Mouse (Mus musculus): ENCODE data around the gene Gbp2b.
"Not testable (repeated sequence)": the region's sequence is repeated elsewhere in the genome, so short reads cannot be mapped to it uniquely, and the experiment has no call there.

The Gbp2b gene

GRCm38 (mm10) chr3:142594547-142594946, at the start of gene Gbp2b:
Gene Gbp2b (plus strand): TSS chr3:142594847.
- CTCF ChIA-PET = interaction anchor here (0.7 kb wide), 1 partner anchor 10 kb away, joined by 3 read pairs; no protein-coding TSS in a partner anchor

DNA sequence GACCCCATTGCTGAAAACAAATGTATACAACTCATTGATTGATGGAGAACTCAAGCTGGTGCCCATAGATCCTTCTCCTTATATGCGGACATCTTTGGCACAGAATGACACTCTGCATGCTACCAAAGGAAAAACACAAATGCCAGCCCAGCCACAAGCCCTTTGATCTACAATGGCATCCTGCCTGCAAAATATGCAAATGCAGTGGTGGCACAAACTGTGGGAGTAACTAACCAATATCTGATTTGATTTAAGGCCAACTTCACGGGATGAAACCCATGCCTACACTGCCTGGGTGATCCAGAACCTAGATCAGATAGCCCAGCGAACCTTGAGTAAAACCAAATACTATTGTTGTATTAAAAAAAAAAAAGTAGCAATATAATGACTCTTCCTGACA, 48.0 kb upstream of the Gbp2b start:
- CTCF ChIA-PET = no interaction called here

- CTCF ChIA-PET = interaction anchor here (0.5 kb wide), 1 partner anchor 60 kb away, joined by 3 read pairs; no protein-coding TSS in a partner anchor
These were observed 44.5 kb upstream of the Gbp2b start for GRCm38 (mm10) chr3:142550052-142550676.

DNA sequence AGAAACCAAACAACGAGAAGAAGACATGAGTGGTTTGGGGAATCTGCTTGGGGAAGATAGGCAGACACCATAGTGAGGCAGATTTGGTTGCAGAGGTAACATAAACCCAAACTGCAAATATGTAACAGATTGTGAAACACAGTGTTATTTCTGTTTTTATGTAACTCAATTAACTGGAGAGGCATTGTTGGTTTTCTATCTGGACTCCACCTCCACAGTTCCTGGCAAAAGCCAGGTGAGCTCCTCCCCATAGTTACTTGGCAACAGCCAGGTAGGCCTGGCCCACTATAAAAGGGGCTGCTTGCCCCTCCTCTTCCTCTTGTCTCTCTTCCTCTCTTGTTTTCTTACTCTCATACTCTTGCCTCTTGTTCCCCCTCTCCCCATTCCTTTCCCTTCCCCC, 40.0 kb upstream of the Gbp2b start:
- CTCF ChIA-PET = interaction anchor here (0.7 kb wide), 1 partner anchor 16 kb away, joined by 6 read pairs; no protein-coding TSS in a partner anchor

- CTCF ChIA-PET = no interaction called here
These were observed 39.0 kb upstream of the Gbp2b start for GRCm38 (mm10) chr3:142555623-142556022.

DNA sequence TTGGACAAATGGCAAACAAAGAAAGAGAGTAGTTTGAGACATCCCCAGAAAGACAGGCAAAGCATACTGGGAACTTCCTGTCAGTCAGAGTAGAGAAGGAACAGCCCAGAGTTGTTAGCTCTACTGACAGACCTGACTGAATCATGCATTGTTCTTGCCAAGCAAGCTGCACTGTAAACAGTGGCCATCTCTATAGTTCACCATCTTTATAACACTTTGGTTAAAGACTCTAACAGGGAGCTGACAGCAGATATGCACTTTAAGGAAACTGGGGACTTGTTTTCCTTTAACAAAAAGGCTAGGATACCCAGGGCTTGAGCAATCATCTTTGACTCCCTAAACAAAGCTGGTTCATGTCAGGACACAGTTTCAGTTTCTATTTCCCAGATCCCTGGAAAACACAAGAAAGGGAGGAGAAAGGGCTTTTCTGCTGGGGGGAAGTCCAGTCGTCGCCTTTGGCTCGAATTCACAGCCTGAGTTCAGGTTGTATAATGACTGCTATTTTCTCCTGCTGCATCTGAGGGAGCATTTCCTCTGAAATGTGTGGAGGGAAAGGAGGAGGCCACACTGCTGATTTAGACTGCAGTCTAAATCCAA, 34.9 kb upstream of the Gbp2b start, which contains the start of gene Gbp3:
TSS of gene Gbp3 (plus strand) at position 395 of the 597 bp plus-strand sequence.
- CTCF ChIA-PET = interaction anchor here (0.9 to 1.0 kb wide), 2 partner anchors 31 to 62 kb away, joined by 3 read pairs; no protein-coding TSS in a partner anchor

- CTCF ChIA-PET = interaction anchor here (0.7 to 1.0 kb wide), 4 partner anchors 30 to 187 kb away, joined by 3 to 5 read pairs (median 4); no protein-coding TSS in a partner anchor
These were observed 34.2 kb upstream of the Gbp2b start for GRCm38 (mm10) chr3:142560296-142560948.

GRCm38 (mm10) chr3:142561045-142561646, 33.5 kb upstream of the Gbp2b start:
- CTCF ChIA-PET = interaction anchor here (0.8 kb wide), 1 partner anchor 66 kb away, joined by 4 read pairs; no protein-coding TSS in a partner anchor

GRCm38 (mm10) chr3:142561666-142562065, 33.0 kb upstream of the Gbp2b start:
- CTCF ChIA-PET = no interaction called here

DNA sequence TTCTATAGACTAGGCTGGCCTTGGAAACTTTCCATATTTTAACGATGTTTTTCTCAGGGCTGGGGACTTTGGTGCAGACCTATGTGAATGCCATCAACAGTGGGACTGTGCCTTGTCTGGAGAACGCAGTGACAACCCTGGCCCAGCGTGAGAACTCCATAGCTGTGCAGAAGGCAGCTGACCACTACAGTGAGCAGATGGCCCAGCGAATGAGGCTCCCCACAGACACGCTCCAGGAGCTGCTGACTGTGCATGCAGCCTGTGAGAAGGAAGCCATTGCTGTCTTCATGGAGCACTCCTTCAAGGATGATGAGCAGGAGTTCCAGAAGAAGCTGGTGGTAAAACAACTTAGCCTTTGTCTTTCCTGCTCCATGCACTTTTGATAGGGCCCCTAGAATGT, 27.2 kb upstream of the Gbp2b start:
- CTCF ChIA-PET = not testable (repeated sequence)

DNA sequence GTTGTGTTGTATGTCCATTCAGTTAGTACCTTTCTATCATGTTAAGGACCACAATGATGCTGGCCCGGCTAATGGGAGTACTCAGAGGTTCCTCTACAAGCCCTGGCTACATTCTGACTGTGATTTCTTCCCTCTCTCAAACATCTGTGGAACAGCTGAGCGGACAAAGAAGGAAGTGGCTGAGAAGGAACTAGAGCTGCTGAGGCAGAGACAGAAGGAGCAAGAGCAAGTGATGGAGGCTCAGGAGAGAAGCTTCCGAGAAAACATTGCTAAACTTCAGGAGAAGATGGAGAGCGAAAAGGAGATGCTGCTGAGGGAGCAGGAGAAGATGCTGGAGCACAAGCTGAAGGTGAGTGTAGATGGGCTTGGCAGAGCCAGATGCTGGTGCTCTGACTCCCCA, 23.9 kb upstream of the Gbp2b start:
- CTCF ChIA-PET = interaction anchor here (0.5 to 0.6 kb wide), 2 partner anchors 18 to 23 kb away, joined by 3 to 4 read pairs; no protein-coding TSS in a partner anchor

DNA sequence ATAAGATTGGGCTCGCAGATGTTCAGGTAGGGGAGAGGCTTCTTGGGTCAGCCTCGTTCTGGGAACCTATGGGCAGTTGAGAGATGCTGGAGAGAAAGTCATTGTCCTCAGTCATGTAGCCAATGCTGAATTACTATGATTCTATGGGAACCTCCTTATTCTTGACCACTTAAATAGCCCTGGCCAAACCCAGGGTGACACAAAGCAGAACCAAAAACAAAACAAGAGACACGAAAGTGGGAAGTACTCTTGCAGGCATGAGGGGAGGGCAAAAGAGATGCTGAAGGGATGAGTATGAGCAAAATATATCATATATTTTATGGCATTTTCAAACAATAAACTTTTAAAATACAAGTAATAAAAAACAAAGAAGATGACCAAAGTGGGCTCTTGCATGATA, 17.5 kb upstream of the Gbp2b start:
- CTCF ChIA-PET = interaction anchor here (0.7 kb wide), 1 partner anchor 20 kb away, joined by 3 read pairs; no protein-coding TSS in a partner anchor

- CTCF ChIA-PET = interaction anchor here (0.6 kb wide), 1 partner anchor 81 kb away, joined by 7 read pairs; no protein-coding TSS in a partner anchor
These were observed 16.3 kb upstream of the Gbp2b start for GRCm38 (mm10) chr3:142578342-142578741.

DNA sequence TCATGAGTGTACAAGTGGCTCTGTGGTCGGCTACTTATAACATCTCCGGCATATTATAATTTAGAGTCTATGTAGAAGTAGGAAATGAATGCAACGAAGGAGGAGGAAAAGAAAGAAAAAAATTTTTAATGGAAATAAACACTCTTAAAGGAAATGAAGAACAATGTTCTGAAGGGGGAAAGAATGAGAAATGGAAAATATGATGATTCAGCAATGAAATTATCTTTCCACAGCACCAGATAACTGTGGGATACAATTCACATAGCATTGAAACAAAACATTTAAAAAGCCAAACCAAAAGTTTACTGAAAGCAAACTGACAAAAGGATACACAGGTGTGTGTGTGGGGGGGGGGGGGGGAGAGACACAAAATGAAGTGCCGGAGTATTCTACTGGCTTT, 11.6 kb upstream of the Gbp2b start:
- CTCF ChIA-PET = interaction anchor here (0.7 kb wide), 1 partner anchor 940 kb away, joined by 24 read pairs; no protein-coding TSS in a partner anchor

DNA sequence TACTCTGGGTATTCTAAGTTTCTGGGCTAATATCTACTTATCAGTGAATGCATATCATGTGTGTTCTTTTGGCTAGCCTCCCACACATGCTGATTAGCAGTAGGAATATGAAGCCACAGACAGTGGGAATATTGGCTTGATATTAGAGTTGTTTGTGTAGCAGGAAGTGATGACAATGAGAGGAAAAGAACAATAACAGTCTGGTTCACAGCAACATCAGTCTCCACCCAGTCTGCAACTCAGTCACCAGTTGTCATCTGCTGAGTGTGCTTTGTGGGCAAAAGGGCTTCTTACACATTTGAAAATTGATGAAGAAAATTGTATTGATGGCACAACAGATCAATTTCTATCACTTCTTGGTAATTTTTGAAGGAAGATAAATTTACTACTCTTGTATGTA, 7.3 kb upstream of the Gbp2b start:
- CTCF ChIA-PET = no interaction called here

GRCm38 (mm10) chr3:142588888-142589287, 5.8 kb upstream of the Gbp2b start:
- CTCF ChIA-PET = interaction anchor here (0.7 kb wide), 1 partner anchor 19 kb away, joined by 3 read pairs; no protein-coding TSS in a partner anchor

DNA sequence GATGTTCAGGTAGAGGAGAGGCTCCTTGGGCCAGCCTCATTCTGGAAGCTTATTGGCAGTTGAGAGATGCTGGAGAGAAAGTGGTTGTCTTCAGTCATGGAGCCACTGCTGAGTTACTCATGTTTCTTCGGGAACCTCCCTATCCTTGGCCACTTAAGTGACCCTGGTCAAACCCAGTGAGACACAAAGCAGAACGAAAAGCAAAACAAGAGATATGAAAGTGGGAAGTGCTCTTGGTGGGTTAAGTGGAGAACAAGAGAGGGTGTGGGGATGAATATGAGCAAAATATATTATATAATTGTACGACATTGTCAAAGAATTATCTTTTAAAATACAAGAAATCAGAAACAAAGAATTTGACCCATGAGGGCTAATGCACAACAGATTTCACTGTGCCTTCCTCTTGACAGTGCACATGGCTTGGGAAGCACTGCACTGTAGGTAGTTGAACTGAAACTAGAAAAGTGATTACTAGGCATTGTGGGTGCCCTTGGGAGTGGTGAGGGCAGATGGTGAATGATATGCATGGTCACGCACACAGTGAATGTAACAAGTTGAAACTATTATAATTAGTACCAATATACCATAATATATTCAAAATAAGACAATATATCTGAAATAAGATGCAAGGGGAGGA, 4.1 kb upstream of the Gbp2b start:
- CTCF ChIA-PET = interaction anchor here (0.9 kb wide), 1 partner anchor 31 kb away, joined by 3 read pairs; the partner anchor contains the start of gene Gbp3

DNA sequence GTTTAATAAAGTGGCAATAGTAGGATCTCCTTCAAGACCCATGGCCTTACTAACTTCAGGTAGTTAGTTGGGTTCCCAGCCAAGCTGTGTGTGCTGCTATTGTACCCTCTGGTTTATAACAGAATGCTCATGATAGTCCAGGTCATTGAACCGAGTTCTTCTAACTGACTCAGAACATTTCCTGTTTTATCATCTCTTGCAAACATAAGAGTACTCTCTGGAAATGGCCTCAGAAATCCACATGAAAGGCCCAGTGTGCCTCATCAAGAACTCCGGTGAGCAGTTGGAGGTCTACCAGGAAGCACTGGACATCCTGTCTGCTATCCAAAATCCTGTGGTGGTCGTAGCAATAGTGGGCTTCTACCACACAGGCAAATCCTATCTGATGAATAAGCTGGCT, 3.3 kb downstream of the Gbp2b start:
- CTCF ChIA-PET = interaction anchor here (1.0 kb wide), 1 partner anchor 13 kb away, joined by 4 read pairs; no protein-coding TSS in a partner anchor

- CTCF ChIA-PET = no interaction called here
These were observed 7.0 kb downstream of the Gbp2b start for GRCm38 (mm10) chr3:142601675-142602074.

- CTCF ChIA-PET = interaction anchor here (1.0 to 1.1 kb wide), 2 partner anchors 27 to 60 kb away, joined by 3 read pairs; no protein-coding TSS in a partner anchor
These were observed 24.0 kb downstream of the Gbp2b start for GRCm38 (mm10) chr3:142618658-142619057.

GRCm38 (mm10) chr3:142619606-142620005, 25.0 kb downstream of the Gbp2b start:
- CTCF ChIA-PET = no interaction called here

Data from spleen, embryonic (tissue).